Mouse (Mus musculus): ENCODE data around the gene Akap1.

Akap1 gene

DNA sequence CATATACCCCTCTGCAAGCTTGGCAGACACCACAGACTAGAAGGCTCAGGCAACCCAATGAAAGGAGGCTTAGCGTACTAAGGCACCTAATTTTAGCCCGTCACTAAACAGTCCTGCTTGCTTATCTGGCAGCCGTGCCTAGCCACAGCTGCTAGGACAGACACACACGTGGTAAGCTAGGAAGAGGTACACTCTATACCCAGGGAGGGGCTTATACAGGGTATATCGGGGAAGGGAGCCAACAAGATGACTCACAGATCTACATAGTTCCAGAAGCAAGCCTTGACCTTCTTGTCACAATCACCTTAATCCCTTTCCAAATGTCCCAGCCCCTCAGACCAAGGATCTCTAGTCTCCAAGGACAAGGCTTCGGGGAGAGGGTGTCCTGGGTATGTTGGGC, 23.0 kb downstream of the Akap1 start:
- DNase-seq: no peak

DNA sequence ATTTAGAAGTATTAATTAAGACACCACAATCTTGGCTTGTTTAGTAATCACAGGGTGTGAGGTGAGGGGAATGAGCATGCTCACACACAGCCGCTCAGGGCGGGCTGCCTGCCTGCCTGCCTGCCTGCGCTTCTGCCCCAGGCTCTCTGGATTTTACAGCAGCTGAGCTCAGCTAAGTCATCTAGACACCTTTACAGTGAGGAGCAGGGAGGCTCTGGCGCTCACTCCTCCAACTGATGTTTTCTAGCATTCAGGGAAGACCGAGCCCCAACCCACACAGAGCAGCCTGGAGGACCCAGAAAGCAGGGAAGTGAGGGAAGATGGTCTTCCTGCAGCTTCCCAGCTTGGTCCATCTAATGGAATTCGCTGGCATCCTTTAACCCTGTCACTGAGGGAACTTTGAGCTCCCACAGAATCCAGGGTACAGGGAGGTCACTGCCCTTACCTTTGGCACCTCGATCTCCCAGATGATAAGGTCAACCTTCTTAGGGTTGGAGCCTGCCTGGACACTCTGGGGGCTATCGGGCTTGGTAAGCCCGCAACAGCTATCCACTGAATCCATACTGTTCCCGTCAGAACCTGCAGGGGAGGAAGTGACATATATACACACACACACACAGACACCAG, 23.5 kb downstream of the Akap1 start:
- DNase-seq: no peak

DNA sequence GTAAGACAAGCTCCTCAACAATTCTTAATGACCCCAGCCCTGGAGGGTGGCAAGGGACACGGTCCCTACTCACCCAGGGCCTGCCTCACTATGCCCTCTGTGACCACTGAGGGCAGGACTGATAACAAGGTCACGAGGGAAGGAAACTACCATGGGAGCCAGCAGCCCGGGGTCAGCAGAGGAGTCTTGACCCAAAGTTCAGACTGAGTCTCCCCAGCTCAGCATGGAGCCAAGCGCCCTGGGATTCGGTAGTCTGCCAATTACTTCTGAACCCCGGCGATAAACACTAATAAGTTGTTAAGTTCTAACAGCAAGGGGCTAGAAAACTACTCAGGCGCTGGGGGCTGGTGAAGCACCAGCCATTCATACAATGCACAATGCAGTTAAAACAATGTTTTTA, 24.1 kb downstream of the Akap1 start:
- no peak for DNase-seq

DNA sequence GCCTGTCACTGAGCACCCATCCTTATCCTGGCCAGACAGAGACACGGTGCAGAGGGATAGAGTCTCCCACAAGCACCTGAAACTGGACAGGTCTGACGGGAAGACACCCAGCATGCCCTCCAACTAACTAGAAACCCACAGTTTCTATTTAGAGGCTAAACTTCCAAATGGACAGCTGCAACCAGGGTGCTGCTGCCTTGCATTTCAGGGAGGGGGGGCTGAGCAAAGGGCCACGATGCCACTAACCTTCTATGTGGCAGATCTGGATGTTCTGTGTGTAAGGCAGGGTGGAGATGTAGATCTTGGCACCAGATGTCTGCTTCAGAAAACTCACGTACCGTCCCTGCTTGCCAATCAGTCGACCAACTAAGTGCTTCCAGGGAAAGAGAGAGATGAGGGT, 25.0 kb downstream of the Akap1 start:
- DNase-seq: no peak

DNA sequence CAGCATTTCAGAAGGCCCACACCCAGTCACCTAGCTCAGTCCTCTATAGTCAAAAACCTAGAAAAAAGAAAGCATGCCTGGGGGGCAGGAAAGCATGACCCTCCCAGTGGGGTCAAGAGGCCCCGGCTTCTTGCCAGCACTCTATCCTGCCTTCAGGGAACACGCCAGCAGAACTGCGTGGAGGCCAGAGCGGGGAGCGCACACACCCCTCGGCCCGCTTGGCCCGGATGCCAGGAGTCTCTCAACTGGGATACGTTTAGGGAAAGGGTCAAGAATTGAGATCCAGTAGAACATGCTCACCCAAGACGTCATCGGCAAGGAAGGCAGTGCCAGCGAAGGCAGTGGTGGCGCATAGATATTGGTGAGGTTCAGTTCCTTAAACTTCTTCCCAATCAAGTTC, 25.8 kb downstream of the Akap1 start:
- DNase-seq: no peak

DNA sequence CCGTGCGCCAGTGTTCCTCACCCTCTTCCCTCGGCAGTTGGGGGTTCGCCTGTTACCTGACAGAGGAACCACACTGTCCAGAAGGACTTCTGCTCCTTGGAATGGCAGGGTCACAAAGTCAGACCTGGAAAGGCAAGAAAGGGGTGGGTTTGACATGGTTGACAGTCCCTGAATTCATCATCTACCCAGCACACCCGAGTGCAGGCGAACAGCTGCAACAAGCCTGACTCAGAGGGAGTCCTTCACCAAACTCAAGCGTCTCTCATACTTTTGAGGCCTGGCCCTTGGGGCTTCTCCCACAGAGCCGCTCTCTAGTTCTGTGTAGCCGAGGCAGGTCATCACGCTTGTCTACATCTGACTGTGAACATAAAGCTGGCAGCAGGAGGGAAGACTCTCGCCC, 29.8 kb downstream of the Akap1 start:
- DNase-seq: no peak

DNA sequence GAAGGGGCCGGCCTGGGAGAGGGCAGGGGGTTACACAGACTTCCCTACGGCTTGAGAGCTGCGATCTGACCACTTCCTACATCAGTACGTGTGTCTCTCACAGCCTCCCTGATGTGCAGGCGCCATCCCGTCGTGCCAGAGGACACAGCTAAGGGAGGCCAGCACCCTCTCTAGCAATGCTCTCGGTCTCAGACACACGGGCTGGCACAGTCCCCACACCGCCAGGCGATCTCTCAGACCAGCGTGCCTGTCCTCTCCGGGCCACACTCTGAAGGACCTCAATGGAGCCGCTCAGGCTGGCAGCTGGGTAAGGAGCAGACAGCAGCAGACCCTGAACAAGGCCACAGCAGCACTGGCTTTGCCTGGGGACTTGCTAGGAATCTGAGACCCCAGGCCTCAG, 30.3 kb downstream of the Akap1 start:
- DNase-seq: no peak

DNA sequence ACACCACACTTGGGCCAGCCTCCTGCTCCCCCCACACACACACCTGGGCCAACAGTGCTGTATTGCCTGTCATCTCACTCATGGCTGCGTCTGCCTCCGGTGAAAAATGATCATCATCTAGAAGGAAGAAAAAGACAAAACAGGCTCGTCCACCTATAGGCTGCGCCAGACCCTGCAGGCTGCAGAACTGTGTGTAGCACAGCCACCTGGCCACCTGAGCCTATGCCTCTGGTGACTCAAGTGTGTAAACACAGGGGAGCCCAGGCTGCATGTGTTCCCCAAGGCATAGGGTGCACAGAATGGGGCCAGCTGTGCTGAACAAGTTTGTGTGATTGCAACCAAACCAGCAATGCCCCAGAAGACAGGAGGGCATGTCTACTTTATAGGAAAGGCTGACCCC, 31.3 kb downstream of the Akap1 start:
- no peak for DNase-seq

DNA sequence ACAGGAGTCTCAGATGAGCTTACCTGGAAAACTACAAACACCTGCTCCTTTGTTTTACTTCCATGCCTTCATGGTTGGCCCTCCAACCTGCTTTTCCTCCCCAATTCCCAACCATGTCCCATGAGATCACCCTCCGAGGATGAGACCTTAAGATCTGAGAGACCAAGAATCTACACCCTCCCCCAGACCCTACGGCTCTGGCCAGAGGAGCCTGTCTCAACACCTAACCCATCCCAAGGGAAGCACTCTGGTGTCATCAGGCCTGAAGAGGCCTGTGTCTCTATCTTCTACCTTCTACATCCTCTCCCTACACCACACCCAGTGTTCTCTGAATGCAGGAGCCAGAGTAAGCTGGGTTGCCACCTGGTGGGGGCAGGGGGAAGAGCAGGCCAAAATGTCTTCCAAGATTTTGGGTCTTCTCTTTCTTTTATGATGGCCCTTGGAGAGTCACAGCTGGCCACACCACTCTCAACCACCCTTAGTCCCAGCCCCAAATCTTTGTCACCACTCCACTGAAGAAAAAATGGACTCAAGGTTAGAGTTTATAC, 34.1 kb downstream of the Akap1 start:
- no peak for DNase-seq

DNA sequence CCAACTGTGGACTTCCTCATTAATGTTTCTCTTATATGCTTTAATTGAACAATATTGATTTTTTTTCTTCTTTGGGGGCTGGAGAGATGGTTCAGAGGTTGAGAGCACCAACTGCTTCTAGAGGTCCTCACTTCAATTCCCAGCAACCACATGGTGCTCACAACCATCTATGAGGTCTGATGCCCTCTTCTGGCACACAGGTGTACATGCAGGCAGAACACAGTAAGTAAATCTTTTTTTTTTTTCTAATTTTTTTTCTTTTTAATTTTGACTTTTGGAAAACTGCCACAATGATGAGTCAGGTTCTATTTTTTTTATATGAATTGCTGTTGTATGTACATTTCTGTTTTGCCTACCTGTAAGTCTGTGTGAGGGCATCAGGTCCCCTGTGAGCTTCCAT, 35.9 kb downstream of the Akap1 start:
- no peak for DNase-seq

DNA sequence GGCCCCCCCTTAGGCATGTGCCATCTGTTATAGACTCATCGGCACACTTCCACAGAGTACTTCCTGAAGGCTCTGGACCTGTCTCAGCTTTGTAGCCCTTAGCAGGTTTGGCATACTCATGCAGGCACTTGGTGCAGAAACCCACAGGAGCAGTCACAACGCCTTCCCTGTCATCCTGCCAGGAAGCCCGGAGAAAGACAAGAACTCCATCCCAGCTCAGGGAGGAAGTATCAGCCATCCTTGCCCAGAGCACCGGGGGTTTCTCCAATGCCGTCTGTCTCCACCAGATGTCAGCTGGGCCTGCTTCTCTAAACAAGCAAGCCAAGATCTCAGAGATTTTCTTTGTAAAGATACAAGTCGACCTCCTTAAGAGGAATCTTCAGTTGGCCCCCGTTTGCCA, 38.5 kb downstream of the Akap1 start:
- peak; percentile 32 for DNase-seq

DNA sequence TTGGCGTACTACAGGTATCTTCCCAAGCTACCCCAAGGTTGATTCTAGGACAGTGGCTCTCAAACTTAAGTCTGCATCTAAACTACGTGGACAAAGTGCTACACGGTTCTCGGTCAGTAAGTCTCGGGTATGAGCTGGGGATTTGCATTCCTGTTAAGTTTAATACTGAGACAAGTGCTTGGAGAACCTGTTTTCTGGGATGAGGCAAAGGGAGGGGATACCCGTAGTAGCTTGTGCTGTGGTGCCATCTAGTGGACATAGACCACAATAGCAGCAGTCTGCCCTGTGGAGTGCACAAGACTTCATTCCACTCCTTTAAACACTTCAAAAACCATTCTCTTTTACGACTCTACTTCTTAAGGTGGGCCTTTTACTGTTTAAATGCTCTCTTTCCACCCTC, 41.4 kb downstream of the Akap1 start:
- peak; percentile 61 for DNase-seq

DNA sequence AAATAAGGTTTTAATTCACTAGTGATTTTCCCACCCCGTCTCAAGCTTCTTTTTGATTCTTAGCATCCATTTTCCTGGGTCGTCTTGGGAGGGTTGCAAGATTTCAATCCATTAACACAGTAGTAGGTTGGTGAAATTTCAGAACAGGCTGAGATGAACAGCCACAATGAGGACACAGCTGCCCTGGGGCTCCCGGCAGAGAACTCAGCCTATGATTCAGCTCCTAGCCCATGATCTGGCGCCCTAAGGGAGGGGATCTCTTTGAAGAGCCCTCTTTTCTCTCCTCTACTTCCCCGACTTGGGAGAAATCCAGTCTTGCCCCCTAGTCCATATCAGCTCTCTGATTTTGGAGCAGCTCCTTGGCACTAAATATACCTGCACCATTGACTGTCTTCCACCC, 41.9 kb downstream of the Akap1 start:
- DNase-seq: no peak

DNA sequence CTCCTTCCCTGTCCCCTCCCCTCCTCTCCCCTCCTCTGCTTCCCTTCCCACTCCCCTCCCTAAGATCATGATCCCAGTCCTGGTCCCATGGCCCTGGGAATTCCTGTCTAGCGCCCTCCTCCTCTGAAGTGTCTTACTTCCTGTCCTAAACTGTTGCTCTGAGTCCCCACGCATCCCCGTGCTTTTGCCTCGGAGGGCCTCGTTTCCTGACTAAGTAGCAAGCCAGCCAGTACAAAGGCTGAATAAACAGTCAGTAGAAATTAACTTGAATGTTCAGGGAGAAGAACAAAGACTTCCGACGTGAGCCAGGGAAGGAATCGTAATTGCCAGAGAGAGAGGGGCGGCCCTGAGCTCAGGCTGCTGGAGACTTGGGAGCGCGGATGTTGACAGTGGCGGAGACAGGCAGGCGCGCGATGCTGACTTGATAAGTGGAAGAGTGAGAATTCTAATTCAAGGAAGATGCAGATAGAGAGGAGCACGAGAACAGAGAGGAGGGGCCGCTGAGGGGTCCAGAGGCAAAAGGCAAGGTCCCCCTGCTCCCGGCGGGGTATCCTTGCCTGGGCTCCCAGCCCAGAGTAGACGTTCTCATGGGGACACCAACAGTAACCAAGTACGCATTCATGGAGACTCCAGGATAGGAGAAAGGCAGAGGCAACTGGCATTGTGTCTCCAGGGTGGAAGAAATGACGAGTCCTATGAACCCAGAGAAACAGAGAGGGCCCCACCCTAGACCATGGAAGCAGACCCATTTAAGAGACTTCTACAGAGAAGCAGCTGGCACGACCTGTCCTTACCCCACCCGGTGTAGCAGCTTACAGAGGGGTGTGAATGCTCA, 43.4 kb downstream of the Akap1 start:
- DNase-seq: no peak

DNA sequence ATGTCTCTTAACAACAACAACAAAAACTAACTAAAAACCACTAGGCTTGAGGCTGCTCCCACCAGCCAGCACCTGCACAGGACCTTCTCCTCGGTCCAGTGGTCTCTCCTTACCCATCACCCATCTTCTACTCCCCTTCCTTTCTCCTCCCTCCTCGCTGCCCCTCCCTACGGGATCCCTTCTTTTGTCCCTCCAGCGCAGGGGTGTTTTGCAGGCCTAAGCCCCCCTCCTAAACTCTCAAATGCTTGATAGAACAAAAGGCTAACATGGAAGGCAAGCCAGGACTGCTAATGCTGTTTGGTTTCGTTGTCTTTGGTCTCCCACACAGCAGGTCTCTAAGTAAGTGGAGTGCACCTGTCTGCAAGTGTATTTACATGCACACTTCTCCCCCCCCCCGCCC, 44.1 kb downstream of the Akap1 start:
- no peak for DNase-seq

DNA sequence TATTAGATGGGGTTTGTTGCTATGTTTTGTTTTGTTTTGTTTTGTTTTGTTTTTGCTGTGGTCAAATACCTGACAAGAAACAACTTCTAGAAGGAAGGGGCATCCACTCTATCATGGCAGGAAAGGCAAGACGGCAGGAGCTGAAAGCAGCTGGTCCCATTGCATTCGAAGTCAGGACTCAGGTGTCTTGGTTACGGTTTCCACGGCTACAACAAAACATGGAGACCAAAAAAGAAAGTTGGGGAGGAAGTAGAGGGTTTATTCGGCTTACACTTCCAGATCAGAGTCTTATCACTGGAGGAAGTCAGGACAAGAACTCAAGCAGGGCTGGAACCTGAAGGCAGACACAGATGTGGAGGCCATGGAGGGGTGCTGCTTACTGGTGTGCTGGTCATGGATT, 47.3 kb downstream of the Akap1 start:
- no peak for DNase-seq

DNA sequence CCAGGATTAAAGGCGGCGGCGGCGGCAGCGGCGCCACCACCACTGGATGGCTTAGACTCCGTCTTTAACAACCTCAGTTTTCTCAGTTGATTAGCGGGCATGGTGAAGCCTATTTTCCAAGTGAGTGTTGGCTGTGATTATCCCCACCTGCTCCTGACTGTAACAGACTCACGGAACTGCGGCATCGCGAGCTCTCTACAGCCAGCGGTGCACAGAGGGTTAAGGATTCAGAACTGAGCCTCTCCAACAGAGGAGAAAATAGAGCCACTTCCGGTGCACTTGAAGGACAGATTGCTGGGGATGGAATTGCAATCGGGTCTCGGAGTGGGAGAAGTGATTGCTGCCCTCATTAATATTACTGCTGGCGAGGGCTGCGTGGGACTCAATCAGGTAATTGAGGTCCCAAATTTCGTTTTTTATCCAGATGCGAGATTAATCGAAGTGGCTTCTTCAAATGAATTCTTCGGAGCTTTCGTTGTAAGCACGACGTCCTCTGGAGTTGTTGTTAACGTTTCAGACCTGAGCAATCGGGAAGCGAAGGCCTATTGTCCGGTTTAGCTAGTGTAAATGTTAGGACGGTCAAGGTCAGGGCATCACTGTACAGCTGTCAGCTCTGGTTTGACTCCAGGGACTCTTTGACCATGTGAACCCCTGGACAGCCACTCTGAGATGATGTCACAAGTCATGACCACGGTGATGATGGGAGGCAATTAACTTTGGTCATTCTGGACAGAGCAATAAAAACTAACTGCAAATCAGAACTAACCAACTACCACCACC, 61.0 kb downstream of the Akap1 start:
- no peak for DNase-seq

DNA sequence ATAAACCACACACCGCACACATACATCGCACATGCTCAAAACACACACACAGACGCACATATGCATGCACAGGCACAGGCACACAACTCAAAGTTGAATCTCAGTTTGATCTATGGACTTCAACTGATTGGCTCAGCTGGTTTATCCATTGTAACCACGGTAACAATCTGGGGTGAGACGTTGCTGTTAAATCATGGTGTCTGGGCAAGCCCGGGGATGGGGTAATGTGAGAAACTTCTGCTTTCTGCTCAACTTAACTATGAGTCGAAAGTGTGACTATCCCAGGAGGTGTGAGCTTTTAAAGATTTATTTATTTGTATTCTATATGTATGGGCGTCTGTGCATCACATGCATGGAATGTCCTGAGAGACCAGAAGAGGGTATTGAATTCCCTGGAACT, 68.2 kb downstream of the Akap1 start:
- DNase-seq: no peak

DNA sequence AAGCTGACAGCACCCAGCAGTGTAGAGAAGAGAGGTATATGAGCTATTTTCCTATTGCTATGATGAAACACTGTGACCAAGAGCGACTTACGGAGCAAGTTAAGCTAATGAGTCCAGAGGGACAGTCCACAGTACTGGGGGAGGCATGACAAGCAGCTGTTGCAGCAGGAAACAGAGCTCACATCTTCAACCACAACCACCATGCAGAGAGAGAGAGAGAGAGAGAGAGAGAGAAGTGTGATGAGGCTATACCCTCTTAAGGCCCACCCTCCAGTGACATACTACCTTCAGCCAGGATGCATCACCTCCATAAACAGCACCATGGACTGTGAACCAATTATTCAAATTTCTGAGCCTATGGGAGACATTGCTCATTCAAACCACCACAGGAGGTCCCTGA, 74.5 kb downstream of the Akap1 start:
- DNase-seq: no peak

DNA sequence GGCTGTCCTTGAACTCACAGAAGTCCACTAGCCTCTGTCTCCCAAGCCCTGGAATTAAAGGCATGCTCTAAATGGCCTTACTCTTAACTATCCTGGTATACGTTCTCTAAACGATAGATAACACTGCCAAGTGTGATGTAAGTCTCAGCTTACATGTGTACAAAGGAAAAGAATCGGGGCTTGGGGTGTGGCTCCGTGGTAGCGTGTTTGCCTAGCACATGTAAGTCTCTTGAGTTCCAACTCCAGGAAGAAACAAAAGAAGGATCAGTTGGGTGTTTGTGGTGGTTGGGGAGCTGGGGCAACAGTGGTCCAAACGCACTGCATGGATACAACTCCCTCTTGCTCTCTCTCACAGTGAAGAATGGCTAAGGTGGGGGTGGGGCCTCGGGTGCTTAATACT, 77.6 kb downstream of the Akap1 start:
- no peak for DNase-seq

DNA sequence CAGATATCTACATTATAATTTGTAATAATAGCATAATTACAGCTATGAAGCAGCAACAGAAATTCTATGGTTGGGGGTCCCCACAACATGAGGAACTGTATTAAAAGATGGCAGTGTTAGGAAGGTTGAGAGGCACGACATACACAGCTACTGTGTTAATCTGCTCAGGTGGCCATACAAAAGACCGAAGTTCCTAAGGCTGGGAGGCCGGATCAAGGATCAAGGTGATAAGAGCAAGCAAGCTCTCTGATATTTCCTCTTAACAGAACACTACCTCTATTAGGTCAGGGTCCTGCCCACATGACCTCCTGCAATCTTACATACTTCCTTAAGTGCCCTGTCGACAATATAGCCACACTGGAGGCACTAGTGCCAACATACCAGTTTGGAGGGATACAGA, 80.9 kb downstream of the Akap1 start:
- DNase-seq: no peak

DNA sequence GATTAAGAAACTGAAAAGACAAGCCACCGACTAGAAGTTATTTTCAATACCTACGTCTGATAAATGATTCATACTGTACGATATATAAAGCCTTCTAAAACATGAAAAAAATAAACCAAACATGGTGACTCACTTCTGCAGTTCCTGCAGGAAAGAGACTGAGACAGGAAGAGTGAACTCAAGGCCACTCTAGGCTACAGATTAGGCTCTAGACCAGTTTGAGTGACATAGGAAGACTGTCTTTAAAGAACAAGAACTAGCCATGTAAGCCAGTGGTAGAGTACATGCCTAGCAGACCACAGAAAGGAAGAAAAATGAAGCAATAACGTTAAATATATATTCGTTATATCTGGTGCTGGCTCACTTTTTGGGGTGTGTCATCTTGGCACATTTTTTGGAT, 81.9 kb downstream of the Akap1 start:
- DNase-seq: no peak
